Mouse (Mus musculus) limb, embryonic 15.5 days (tissue): ENCODE results near the gene Ralgapa1. TPM values are rescaled to one million over a fixed set of nuclear protein-coding genes. Genes with fewer than 3 reads are reported as not detected.

Experiments used
- ATAC-seq: fragments of 200-750 bp; cut with Nextera tagmentation; 2 replicates; pipeline ENCODE4 v1.8.0; 2017; ENCODE audit warnings: low read depth, moderate TSS enrichment; ENCODE audit not compliant: insufficient number of reproducible peaks, low FRiP score, low TSS enrichment
- H3K27ac ChIP-seq: fragments of 300-500 bp; sonication (generic); 2 replicates; pipeline ENCODE4 v1.5.1; 2015; ENCODE audit warnings: moderate library complexity, mild to moderate bottlenecking, inconsistent platforms
- H3K27me3 ChIP-seq: fragments of 300-500 bp; sonication (generic); 2 replicates; pipeline ENCODE4 v1.6.1; 2015; ENCODE audit warnings: inconsistent platforms
- H3K36me3 ChIP-seq: fragments of 300-500 bp; sonication (generic); 2 replicates; pipeline ENCODE4 v1.6.1; 2015; ENCODE audit warnings: inconsistent platforms
- H3K4me1 ChIP-seq: fragments of 300-500 bp; sonication (generic); 2 replicates; pipeline ENCODE4 v1.6.1; 2015; ENCODE audit warnings: inconsistent platforms
- H3K4me2 ChIP-seq: fragments of 300-500 bp; sonication (generic); 2 replicates; pipeline ENCODE4 v1.6.1; 2015; ENCODE audit warnings: mild to moderate bottlenecking, inconsistent platforms
- H3K4me3 ChIP-seq: fragments of 300-500 bp; sonication (generic); 2 replicates; pipeline ENCODE4 v1.5.1; 2015; ENCODE audit warnings: mild to moderate bottlenecking, inconsistent platforms
- H3K9ac ChIP-seq: fragments of 300-500 bp; sonication (generic); 2 replicates; pipeline ENCODE4 v1.6.1; 2015; ENCODE audit warnings: inconsistent platforms
- H3K9me3 ChIP-seq: fragments of 300-500 bp; sonication (generic); 2 replicates; pipeline ENCODE4 v1.6.1; 2016; ENCODE audit warnings: inconsistent platforms
- WGBS: fragments of 180-500 bp; shearing (Covaris S2); methylation state at CpG from one replicate; pipeline ENCODE4 v1.1.7; 2015; 5-methylcytosine and 5-hydroxymethylcytosine counted together
- polyA plus RNA-seq: library from polyadenylated mRNA; unstranded; fragments of >200 nt; fragmentation: Nextera tagmentation; extraction: Ambion mirVana; gene quantifications from 2 replicates; pipeline ENCODE4 v1.2.1, GENCODE M21; 2015

Gene Ralgapa1
- polyA plus RNA-seq, 1 experiment from 2014 or later, result 19.0 TPM

DNA sequence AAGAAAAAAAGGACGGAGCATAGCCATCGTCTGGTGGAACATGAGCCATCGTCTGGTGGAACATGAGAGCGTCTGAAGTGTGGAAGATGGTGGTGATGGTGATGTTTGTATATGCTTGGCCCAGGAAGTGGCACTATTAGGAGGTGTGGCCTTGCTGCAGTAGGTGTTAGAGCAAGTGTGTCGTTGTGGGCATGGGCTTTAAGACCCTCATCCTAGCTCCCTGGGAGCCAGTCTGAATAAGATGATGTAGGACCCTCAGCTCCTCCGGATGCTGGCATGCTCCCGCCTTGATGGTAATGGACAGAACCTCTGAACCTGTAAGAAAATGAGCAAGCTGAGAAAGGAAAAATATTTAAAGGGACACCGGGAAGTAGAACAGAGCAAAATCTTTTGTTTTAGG is 13.9 kb upstream of the Ralgapa1 start:
- H3K36me3 ChIP-seq, result peaks cover under 1% of the 10 kb centered on the region; the same call in 1 of the 2 replicates
- no peak overlapping the region for H3K9ac ChIP-seq
- no peak overlapping the region for H3K4me3 ChIP-seq
- H3K4me1 ChIP-seq, result 0 out of 2 replicates have a peak, but pooled peaks cover 2% of the 10 kb centered on the region
- no peaks in the 10 kb centered on the region for H3K27me3 ChIP-seq
- 83% methylated on average over 8 of the region's 8 CpGs for WGBS
- H3K9me3 ChIP-seq, result no peaks in the 10 kb centered on the region
- no peak overlapping the region for H3K4me2 ChIP-seq
- H3K27ac ChIP-seq, result no peak overlapping the region
- no peak for ATAC-seq

DNA sequence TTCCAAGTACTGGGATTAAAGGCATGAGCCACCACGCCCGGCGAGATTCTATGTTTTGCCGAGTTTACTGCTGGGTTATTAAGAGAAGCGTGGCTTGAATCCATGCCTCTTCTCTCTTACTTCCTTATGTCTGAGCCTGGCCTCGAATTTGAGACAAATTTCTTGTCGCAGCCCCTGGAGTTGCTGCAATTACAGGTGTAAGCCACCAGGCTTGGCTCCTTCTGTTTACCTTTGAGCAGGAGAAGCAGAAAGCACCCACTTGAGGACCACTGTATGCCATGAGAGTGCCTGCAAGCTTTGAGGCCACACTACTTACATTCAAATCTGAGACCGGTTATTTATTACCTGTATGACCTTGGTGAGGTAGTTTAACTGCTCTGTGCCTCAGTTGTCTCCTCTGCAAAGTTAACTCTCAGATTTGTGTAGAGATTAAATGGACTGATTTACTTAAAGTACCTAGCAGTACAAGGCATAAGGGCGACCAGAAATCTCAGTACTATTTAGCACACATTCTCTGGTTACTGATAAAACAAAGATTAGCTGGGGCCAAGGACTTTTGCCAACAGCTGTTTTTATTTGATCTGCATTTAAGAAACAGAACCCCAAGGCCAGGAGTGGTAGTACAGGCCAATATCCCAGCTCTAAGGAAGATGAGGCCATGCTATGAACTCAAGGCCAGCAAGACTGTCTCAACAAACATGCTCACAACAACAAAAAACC is 13.1 kb upstream of the Ralgapa1 start:
- no peak for ATAC-seq
- no peaks in the 10 kb centered on the region for H3K36me3 ChIP-seq
- H3K9ac ChIP-seq, result no peak overlapping the region
- no peaks in the 10 kb centered on the region for H3K27me3 ChIP-seq
- no peak overlapping the region for H3K27ac ChIP-seq
- H3K4me2 ChIP-seq, result no peak overlapping the region
- no peak overlapping the region for H3K4me3 ChIP-seq
- H3K4me1 ChIP-seq, result 0 out of 2 replicates have a peak, but pooled peaks cover 2% of the 10 kb centered on the region
- H3K9me3 ChIP-seq, result no peaks in the 10 kb centered on the region
- WGBS, result 64% methylated on average over 9 of the region's 9 CpGs

DNA sequence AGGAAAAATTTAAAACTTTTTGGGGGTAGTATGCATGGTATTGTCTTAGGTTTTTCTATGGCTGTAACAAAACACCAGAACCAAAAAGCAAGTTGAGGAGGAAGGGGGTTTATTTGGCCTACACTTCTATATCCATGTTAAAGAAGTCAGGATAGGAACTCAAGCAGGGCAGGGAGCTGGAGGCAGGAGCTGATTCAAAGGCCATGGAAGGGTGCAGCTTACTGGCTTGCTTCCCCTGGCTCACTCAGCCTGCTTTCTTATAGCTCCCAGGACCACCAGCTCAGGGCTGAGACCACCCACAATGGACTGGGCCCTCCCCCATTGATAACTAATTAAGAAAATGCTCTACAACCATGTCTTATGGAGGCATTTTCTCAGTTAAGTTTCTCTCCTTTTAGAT is 12.0 kb upstream of the Ralgapa1 start:
- H3K4me3 ChIP-seq, result no peak overlapping the region
- H3K9me3 ChIP-seq, result no peaks in the 10 kb centered on the region
- 0 out of 2 replicates have a peak, but pooled peaks cover 2% of the 10 kb centered on the region for H3K4me1 ChIP-seq
- no peaks in the 10 kb centered on the region for H3K27me3 ChIP-seq
- H3K36me3 ChIP-seq, result no peaks in the 10 kb centered on the region
- H3K27ac ChIP-seq, result no peak overlapping the region
- H3K4me2 ChIP-seq, result no peak overlapping the region
- no peak for ATAC-seq
- H3K9ac ChIP-seq, result no peak overlapping the region

GRCm38 (mm10) chr12:55831101-55831500 is 10.1 kb upstream of the Ralgapa1 start:
- Histone ChIP-seq H3K9me3 (no peaks in the 10 kb centered on the region), H3K9ac (no peak overlapping the region), H3K36me3 (no peaks in the 10 kb centered on the region), H3K4me2 (no peak overlapping the region), H3K4me3 (no peak overlapping the region), H3K4me1 (no peaks in the 10 kb centered on the region), H3K27me3 (no peaks in the 10 kb centered on the region), H3K27ac (no peak overlapping the region)
- WGBS, result 18% methylated on average over 2 of the region's 2 CpGs
- no peak for ATAC-seq

DNA sequence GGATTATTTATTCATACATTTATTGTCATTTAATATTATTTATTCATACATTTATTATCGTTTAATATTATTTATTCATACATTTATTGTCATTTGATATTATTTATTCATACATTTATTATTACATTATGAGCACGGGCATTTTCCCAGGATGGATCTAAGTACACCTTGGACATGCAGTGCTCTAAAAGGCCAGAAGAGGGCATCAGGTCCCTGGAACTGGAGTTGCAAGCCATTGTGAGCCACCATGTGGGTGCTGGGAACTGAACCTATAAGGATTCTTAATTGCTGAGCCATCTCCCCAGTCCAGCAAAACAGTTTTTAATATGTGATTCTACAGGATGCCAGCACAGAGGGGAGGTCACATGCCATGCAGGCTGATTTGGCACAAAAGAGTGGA is 4.6 kb upstream of the Ralgapa1 start:
- Histone ChIP-seq H3K27ac (no peak overlapping the region), H3K9ac (no peak overlapping the region), H3K4me1 (no peaks in the 10 kb centered on the region), H3K36me3 (no peaks in the 10 kb centered on the region), H3K4me2 (no peak overlapping the region), H3K27me3 (no peaks in the 10 kb centered on the region), H3K9me3 (no peaks in the 10 kb centered on the region), H3K4me3 (no peak overlapping the region)
- WGBS, result 82% methylated on average over 2 of the region's 2 CpGs
- no peak for ATAC-seq

DNA sequence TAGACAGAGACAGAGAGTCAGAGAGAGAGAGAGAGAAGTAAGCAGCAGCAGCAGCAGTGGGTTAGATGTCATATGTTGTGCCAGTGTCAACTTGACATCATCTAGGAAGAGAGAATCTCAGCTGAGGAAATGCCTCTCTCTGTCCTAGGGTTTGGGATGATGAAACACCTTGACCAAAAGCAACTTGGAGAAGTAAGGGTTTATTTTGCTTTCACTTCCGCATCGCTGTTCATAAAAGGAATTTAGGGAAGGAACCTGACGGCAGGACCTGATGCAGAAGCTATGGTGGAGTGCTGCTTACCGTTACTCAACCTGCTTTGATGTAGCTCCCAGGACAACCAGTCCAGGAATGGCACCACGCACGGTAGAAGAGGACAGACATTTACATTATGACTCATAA is 3.1 kb upstream of the Ralgapa1 start:
- Histone ChIP-seq H3K27ac (no peak overlapping the region), H3K4me3 (no peak overlapping the region), H3K27me3 (no peaks in the 10 kb centered on the region), H3K4me2 (no peak overlapping the region), H3K9me3 (no peaks in the 10 kb centered on the region), H3K36me3 (no peaks in the 10 kb centered on the region), H3K9ac (no peak overlapping the region), H3K4me1 (no peaks in the 10 kb centered on the region)
- 82% methylated on average over 6 of the region's 6 CpGs for WGBS
- ATAC-seq, result no peak

GRCm38 (mm10) chr12:55820119-55820660 is 777 bp downstream of the Ralgapa1 start:
- WGBS, result under 1% methylated on average over 35 of the region's 35 CpGs
- no peaks in the 10 kb centered on the region for H3K36me3 ChIP-seq
- H3K9me3 ChIP-seq, result no peaks in the 10 kb centered on the region
- peak overlapping the region; percentile 88 for H3K9ac ChIP-seq
- peak; percentile 11; the same call in 1 of the 2 replicates for ATAC-seq
- peak overlapping the region; percentile 96 for H3K4me3 ChIP-seq
- H3K27me3 ChIP-seq, result no peaks in the 10 kb centered on the region
- peak overlapping the region; percentile 95 for H3K27ac ChIP-seq
- H3K4me1 ChIP-seq, result no peaks in the 10 kb centered on the region
- H3K4me2 ChIP-seq, result peak overlapping the region; percentile 55

DNA sequence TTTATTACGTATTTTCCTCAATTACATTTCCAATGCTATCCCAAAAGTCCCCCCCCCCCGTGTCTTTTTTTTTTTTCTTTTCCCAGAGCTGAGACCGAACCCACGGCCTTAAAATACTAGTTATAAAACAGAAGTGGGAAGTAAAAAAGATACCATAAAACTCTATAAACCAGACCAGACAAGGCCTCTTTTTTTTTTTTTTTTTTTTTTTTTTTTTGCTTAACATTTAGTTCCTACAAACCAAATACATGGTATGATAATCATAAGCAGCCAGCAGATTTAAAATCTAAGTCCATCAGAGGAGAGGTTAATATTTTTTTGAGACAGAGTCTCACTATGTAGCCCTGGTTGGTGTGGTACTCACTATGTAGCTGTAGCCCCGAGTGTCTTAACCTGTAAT is 4.5 kb downstream of the Ralgapa1 start:
- Histone ChIP-seq H3K9ac (no peak overlapping the region), H3K36me3 (no peaks in the 10 kb centered on the region), H3K27me3 (no peaks in the 10 kb centered on the region), H3K4me1 (no peaks in the 10 kb centered on the region), H3K27ac (no peak overlapping the region), H3K4me3 (no peak overlapping the region), H3K9me3 (no peaks in the 10 kb centered on the region), H3K4me2 (no peak overlapping the region)
- 64% methylated on average over 5 of the region's 5 CpGs for WGBS
- no peak for ATAC-seq

GRCm38 (mm10) chr12:55805035-55805434 is 15.9 kb downstream of the Ralgapa1 start:
- Histone ChIP-seq H3K27ac (0 out of 2 replicates have a peak overlapping the region, but pooled peaks have one; percentile 40), H3K36me3 (no peaks in the 10 kb centered on the region), H3K4me2 (no peak overlapping the region), H3K9ac (no peak overlapping the region), H3K4me3 (no peak overlapping the region), H3K4me1 (no peaks in the 10 kb centered on the region), H3K9me3 (no peaks in the 10 kb centered on the region), H3K27me3 (no peaks in the 10 kb centered on the region)
- WGBS, result 55% methylated on average over 3 of the region's 3 CpGs
- ATAC-seq, result no peak

DNA sequence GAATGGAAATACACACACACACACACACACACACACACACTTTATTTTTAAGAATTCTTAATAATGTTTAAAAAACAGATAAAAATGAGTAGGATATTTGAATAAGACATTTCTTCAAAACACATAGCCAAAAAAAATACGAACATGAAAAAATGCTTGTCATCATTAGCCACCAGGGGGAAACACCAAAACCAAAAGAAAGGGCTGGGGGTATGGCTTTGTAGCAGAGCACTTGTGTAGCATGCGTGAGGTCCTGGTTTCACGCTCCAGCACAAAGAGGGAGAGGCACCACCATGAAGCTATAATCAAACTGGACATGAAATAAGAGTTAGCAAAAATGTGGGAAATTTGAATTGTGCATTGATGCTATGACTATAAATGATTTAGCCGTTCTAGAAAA is 19.8 kb downstream of the Ralgapa1 start:
- H3K27ac ChIP-seq, result no peak overlapping the region
- no peak overlapping the region for H3K4me2 ChIP-seq
- no peaks in the 10 kb centered on the region for H3K36me3 ChIP-seq
- 85% methylated on average over 4 of the region's 4 CpGs for WGBS
- no peak overlapping the region for H3K9ac ChIP-seq
- H3K4me3 ChIP-seq, result no peak overlapping the region
- H3K9me3 ChIP-seq, result no peaks in the 10 kb centered on the region
- no peak for ATAC-seq
- no peaks in the 10 kb centered on the region for H3K27me3 ChIP-seq
- H3K4me1 ChIP-seq, result no peaks in the 10 kb centered on the region

GRCm38 (mm10) chr12:55800144-55800543 is 20.8 kb downstream of the Ralgapa1 start:
- Histone ChIP-seq H3K27me3 (no peaks in the 10 kb centered on the region), H3K9ac (no peak overlapping the region), H3K4me2 (no peak overlapping the region), H3K4me3 (no peak overlapping the region), H3K36me3 (no peaks in the 10 kb centered on the region), H3K9me3 (no peaks in the 10 kb centered on the region), H3K4me1 (no peaks in the 10 kb centered on the region), H3K27ac (no peak overlapping the region)
- ATAC-seq, result no peak
- WGBS, result 87% methylated on average over 5 of the region's 5 CpGs

DNA sequence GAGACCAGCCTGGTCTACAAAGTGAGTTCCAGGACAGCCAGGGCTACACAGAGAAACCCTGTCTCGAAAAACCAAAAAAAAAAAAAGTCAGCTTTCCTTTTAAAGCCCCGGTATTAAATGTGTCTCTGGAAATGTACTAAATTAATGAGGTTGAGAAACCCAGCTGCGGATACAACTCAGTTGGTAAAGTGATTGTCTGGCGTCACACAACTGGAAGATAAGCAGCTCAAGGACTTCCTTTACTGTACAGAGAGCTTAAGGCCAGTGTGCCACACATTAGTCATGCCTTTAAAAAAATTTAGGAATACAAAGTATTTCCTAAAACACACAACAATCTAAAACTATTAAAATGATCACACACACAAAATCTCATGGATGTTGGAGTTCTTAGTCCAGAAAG is 22.2 kb downstream of the Ralgapa1 start:
- Histone ChIP-seq H3K27ac (no peak overlapping the region), H3K4me3 (no peak overlapping the region), H3K36me3 (peaks cover 5% of the 10 kb centered on the region; the same call in 1 of the 2 replicates), H3K4me1 (no peaks in the 10 kb centered on the region), H3K9me3 (no peaks in the 10 kb centered on the region), H3K27me3 (no peaks in the 10 kb centered on the region), H3K9ac (no peak overlapping the region), H3K4me2 (no peak overlapping the region)
- 86% methylated on average over 4 of the region's 4 CpGs for WGBS
- no peak for ATAC-seq
